Mouse (Mus musculus) CH12.LX (cell line): Measurements from ENCODE around the gene Srrm4. TPM values are rescaled to one million over a fixed set of nuclear protein-coding genes. Genes with fewer than 3 reads are reported as not detected.

ENCODE experiments used
- DNase-seq: peaks from one replicate; pipeline ENCODE4 v3.0.0-alpha.2; 2013; ENCODE audit errors: extremely low read depth
- H3K27ac ChIP-seq: 2 replicates; pipeline ENCODE4 v1.5.1; 2012; ENCODE audit warnings: low read depth, mild to moderate bottlenecking, control low read depth, moderate library complexity; ENCODE audit not compliant: insufficient read depth
- H3K27me3 ChIP-seq: replicated peaks from 2 replicates; pipeline ENCODE3; 2012; ENCODE audit warnings: inconsistent platforms
- H3K36me3 ChIP-seq, 2 experiments: replicated peaks in 1 of 2; 2 replicates each; pipeline versions ENCODE3 to v1.6.1; 2012; ENCODE audit warnings: inconsistent platforms in 1 of 2, low read length in 1 of 2, mild to moderate bottlenecking in 1 of 2, mixed read lengths in 1 of 2, moderate library complexity in 1 of 2; ENCODE audit not compliant: control insufficient read depth in 1 of 2, insufficient read depth in 1 of 2
- H3K4me1 ChIP-seq, 2 experiments: 2 replicates each; pipeline ENCODE4 v1.6.1; 2012; ENCODE audit warnings: inconsistent platforms in 1 of 2, moderate library complexity in 1 of 2; ENCODE audit not compliant: insufficient read depth in 2 of 2, control insufficient read depth in 1 of 2
- H3K4me2 ChIP-seq: 2 replicates; pipeline ENCODE4 v1.6.1; 2012; ENCODE audit warnings: low read depth, mild to moderate bottlenecking, control low read depth; ENCODE audit not compliant: poor library complexity, insufficient read depth, severe bottlenecking
- H3K4me3 ChIP-seq, 3 experiments: fragments of 150-350 bp in 1 of 3; sonication (generic) in 1 of 3; replicated peaks in 1 of 3; 2 replicates each; pipeline versions ENCODE3 to v1.5.1; 2011 to 2012; ENCODE audit warnings: low read depth in 2 of 3, low read length in 2 of 3, mild to moderate bottlenecking in 2 of 3, moderate library complexity in 2 of 3, control low read depth in 1 of 3, improper control_type of control experiment in 1 of 3, inconsistent platforms in 1 of 3, mixed read lengths in 1 of 3; ENCODE audit not compliant: poor library complexity in 1 of 3
- H3K79me2 ChIP-seq: replicated peaks from 2 replicates; pipeline ENCODE4 v1.6.1; 2012; ENCODE audit warnings: mild to moderate bottlenecking, moderate library complexity; ENCODE audit not compliant: control insufficient read depth, poor library complexity, insufficient read depth, severe bottlenecking; ENCODE audit errors: extremely low read depth
- H3K9ac ChIP-seq: 2 replicates; pipeline ENCODE4 v1.6.1; 2012; ENCODE audit warnings: low read depth, mild to moderate bottlenecking, control low read depth, moderate library complexity; ENCODE audit not compliant: insufficient read depth
- H3K9me3 ChIP-seq: replicated peaks from 2 replicates; pipeline ENCODE3; 2012; ENCODE audit warnings: low read length, inconsistent platforms, mixed read lengths
- BHLHE40 ChIP-seq: IDR thresholded peaks from 2 replicates; pipeline ENCODE4 v1.6.1; 2011; ENCODE audit warnings: mild to moderate bottlenecking, low read depth, low read length, improper control_type of control experiment
- CHD1 ChIP-seq: IDR thresholded peaks from 2 replicates; pipeline ENCODE4 v1.6.1; 2012; ENCODE audit warnings: low read depth, low read length, improper control_type of control experiment, inconsistent platforms
- ELF1 ChIP-seq: IDR thresholded peaks from 2 replicates; pipeline ENCODE4 v1.6.1; 2014; ENCODE audit warnings: low read depth, mild to moderate bottlenecking, inconsistent platforms, low read length, improper control_type of control experiment
- EP300 ChIP-seq: IDR thresholded peaks from 2 replicates; pipeline ENCODE4 v1.6.1; 2011; ENCODE audit warnings: low read length, improper control_type of control experiment
- JUN ChIP-seq: IDR thresholded peaks from 2 replicates; pipeline ENCODE4 v1.6.1; 2011; ENCODE audit warnings: low read depth, mild to moderate bottlenecking, low read length, improper control_type of control experiment, moderate library complexity; ENCODE audit not compliant: insufficient read depth
- JUND ChIP-seq: conservative IDR thresholded peaks from 2 replicates; pipeline ENCODE4 v1.6.1; 2011; ENCODE audit warnings: low read depth, low read length, improper control_type of control experiment
- KAT2A ChIP-seq: IDR thresholded peaks from 2 replicates; pipeline ENCODE4 v1.6.1; 2012; ENCODE audit warnings: low read length, improper control_type of control experiment, inconsistent platforms; ENCODE audit not compliant: insufficient replicate concordance
- MAZ ChIP-seq: IDR thresholded peaks from 2 replicates; pipeline ENCODE4 v1.6.1; 2012; ENCODE audit warnings: low read depth, mild to moderate bottlenecking, inconsistent platforms, low read length, improper control_type of control experiment, moderate library complexity
- MXI1 ChIP-seq: IDR thresholded peaks from 2 replicates; pipeline ENCODE4 v1.6.1; 2011; ENCODE audit warnings: mild to moderate bottlenecking, low read depth, low read length, improper control_type of control experiment
- MYC ChIP-seq: IDR thresholded peaks from 2 replicates; pipeline ENCODE4 v1.6.1; 2011; ENCODE audit warnings: low read depth, mild to moderate bottlenecking, improper control_type of control experiment, low read length
- POLR2AphosphoS2 ChIP-seq: IDR thresholded peaks from 2 replicates; pipeline ENCODE4 v1.6.1; 2011; ENCODE audit warnings: low read depth, low read length, improper control_type of control experiment
- RAD21 ChIP-seq: IDR thresholded peaks from 2 replicates; pipeline ENCODE4 v1.6.1; 2011; ENCODE audit warnings: low read depth, mild to moderate bottlenecking, low read length, improper control_type of control experiment, moderate library complexity
- SIN3A ChIP-seq: IDR thresholded peaks from 2 replicates; pipeline ENCODE4 v1.6.1; 2012; ENCODE audit warnings: low read length, improper control_type of control experiment, inconsistent platforms
- SMC3 ChIP-seq: IDR thresholded peaks from 2 replicates; pipeline ENCODE4 v1.6.1; 2011; ENCODE audit warnings: low read depth, low read length, improper control_type of control experiment
- TBP ChIP-seq: conservative IDR thresholded peaks from 2 replicates; pipeline ENCODE4 v1.6.1; 2011; ENCODE audit warnings: low read depth, low read length, improper control_type of control experiment
- UBTF ChIP-seq: IDR thresholded peaks from 2 replicates; pipeline ENCODE4 v1.6.1; 2012; ENCODE audit warnings: low read depth, mild to moderate bottlenecking, inconsistent platforms, low read length, improper control_type of control experiment, moderate library complexity
- USF1 ChIP-seq: IDR thresholded peaks from 2 replicates; pipeline ENCODE4 v1.6.1; 2014; ENCODE audit warnings: low read depth, mild to moderate bottlenecking, inconsistent platforms, low read length, improper control_type of control experiment
- USF2 ChIP-seq: conservative IDR thresholded peaks from 2 replicates; pipeline ENCODE4 v1.6.1; 2011; ENCODE audit warnings: low read depth, low read length, improper control_type of control experiment
- ZC3H11A ChIP-seq: IDR thresholded peaks from 2 replicates; pipeline ENCODE4 v1.6.1; 2012; ENCODE audit warnings: low read depth, mild to moderate bottlenecking, inconsistent platforms, low read length, improper control_type of control experiment
- ZNF384 ChIP-seq: IDR thresholded peaks from 2 replicates; pipeline ENCODE4 v1.6.1; 2012; ENCODE audit warnings: low read depth, low read length, improper control_type of control experiment, inconsistent platforms
- dilution Hi-C: fragments of 300-500 bp; cut with MboI; formaldehyde crosslinking; loops from 2 replicates; pipeline ENCODE4 v1.14.3; 2020; ENCODE audit warnings: low sequenced_read_pairs; ENCODE audit not compliant: extremely low pct_unique_long_range_greater_than_20kb, extremely low pct_ligation_motif_present
- in situ Hi-C: fragments of 300-500 bp; cut with MboI; formaldehyde crosslinking; loops from 3 replicates; pipeline ENCODE4 v1.14.3; 2019; ENCODE audit warnings: low sequenced_read_pairs, low pct_ligation_motif_present, low pct_unique_long_range_greater_than_20kb, mixed read lengths
- polyA plus RNA-seq: library from polyadenylated mRNA; unstranded; fragments of >175 nt; gene quantifications from 2 replicates; pipeline ENCODE4 v1.2.1, GENCODE M21; 2012; ENCODE audit warnings: low read depth; ENCODE audit not compliant: insufficient read length
- total RNA-seq, 2 experiments: library from RNA; depleted of rRNA; stranded (reverse); fragments of 300-350 nt in 1 of 2; fragments of >200 nt in 1 of 2; gene quantifications; 2 replicates each; pipeline ENCODE4 v1.2.3; 2012 to 2014

Srrm4 gene
- total and polyA plus RNA-seq, 3 experiments = not detected

DNA sequence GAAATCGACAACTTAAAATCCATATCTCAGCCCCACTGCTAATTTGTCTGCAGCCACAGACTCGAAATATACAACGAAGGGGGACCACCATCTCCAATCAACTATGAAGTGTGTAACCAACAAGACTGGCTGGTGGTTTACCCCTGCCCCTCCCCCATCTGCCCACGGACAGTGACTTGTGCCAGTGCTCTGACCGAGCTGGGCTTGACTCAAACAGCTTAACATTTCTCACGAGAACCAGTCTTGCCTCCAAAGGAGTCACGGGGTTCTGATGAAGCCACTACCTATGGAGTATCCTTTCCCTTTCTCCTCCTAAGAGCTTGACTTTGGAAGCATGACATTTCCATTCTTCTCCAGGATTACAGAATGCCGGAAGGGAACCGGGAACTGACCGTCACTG is 2.8 kb downstream of the Srrm4 start:
- H3K36me3 ChIP-seq = no peaks in the 10 kb centered on the region
- H3K4me1 ChIP-seq = no peaks in the 10 kb centered on the region
- no peak overlapping the region for H3K27ac ChIP-seq
- dilution Hi-C loops = no loop called here
- H3K4me2 ChIP-seq = no peak overlapping the region
- no peaks in the 10 kb centered on the region for H3K79me2 ChIP-seq
- in situ Hi-C loops = no loop called here
- H3K4me3 ChIP-seq = no peak overlapping the region
- DNase-seq = no peak
- TF ChIP-seq MYC = no peak
- no peak for TF ChIP-seq ZC3H11A
- no peak for TF ChIP-seq USF1
- no peak for TF ChIP-seq BHLHE40
- TF ChIP-seq UBTF = no peak
- TF ChIP-seq USF2 = no peak
- no peak for TF ChIP-seq SMC3
- no peak for TF ChIP-seq ZNF384
- TF ChIP-seq CHD1 = no peak
- no peak overlapping the region for H3K9ac ChIP-seq
- peaks cover 89% of the 10 kb centered on the region for H3K9me3 ChIP-seq
- H3K27me3 ChIP-seq = no peaks in the 10 kb centered on the region

DNA sequence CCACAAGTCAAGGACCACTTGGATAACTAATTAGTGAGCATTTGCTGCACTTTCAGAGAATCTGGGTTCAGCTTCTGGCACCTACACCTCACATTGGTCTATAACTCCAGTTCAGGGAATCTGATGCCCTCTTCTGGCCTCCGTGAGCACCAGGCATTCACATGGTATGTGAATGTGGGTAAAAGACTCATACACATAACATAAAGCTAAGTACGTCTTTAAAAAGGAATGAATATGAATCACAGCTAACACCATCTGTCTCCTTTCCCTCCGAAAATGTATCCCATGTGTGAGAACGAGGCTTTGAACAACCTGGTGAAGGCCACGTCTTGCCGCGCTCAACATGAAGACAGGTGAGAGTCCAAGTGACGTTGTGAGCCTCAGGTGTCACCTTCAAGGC is 12.1 kb downstream of the Srrm4 start:
- H3K4me2 ChIP-seq = no peak overlapping the region
- in situ Hi-C loops = no loop called here
- H3K36me3 ChIP-seq = no peaks in the 10 kb centered on the region
- no peak overlapping the region for H3K4me3 ChIP-seq
- no peak overlapping the region for H3K27ac ChIP-seq
- DNase-seq = no peak
- dilution Hi-C loops = no loop called here
- H3K27me3 ChIP-seq = no peaks in the 10 kb centered on the region
- H3K4me1 ChIP-seq = no peaks in the 10 kb centered on the region
- no peak for TF ChIP-seq RAD21
- no peak for TF ChIP-seq POLR2AphosphoS2
- TF ChIP-seq MAZ = no peak
- no peak for TF ChIP-seq EP300
- TF ChIP-seq ZC3H11A = no peak
- TF ChIP-seq JUND = no peak
- TF ChIP-seq USF2 = no peak
- TF ChIP-seq CHD1 = no peak
- no peak for TF ChIP-seq JUN
- no peak for TF ChIP-seq SIN3A
- no peak for TF ChIP-seq KAT2A
- no peak for TF ChIP-seq MXI1
- no peak for TF ChIP-seq TBP
- TF ChIP-seq ELF1 = no peak
- TF ChIP-seq SMC3 = no peak
- TF ChIP-seq, all 38 proteins: peak for 0
- Histone ChIP-seq H3K79me2 (no peaks in the 10 kb centered on the region), H3K9me3 (peaks cover 90% of the 10 kb centered on the region), H3K9ac (no peak overlapping the region)
